Mouse (Mus musculus) frontal cortex, postnatal 25 days (tissue): ENCODE measurements around the gene Tmcc2.

Experiments used
- DNase-seq, 2 experiments: peaks; one replicate each; pipeline ENCODE4 v3.0.0; 2022; ENCODE audit warnings: low spot score in 2 of 2

Gene Tmcc2

DNA sequence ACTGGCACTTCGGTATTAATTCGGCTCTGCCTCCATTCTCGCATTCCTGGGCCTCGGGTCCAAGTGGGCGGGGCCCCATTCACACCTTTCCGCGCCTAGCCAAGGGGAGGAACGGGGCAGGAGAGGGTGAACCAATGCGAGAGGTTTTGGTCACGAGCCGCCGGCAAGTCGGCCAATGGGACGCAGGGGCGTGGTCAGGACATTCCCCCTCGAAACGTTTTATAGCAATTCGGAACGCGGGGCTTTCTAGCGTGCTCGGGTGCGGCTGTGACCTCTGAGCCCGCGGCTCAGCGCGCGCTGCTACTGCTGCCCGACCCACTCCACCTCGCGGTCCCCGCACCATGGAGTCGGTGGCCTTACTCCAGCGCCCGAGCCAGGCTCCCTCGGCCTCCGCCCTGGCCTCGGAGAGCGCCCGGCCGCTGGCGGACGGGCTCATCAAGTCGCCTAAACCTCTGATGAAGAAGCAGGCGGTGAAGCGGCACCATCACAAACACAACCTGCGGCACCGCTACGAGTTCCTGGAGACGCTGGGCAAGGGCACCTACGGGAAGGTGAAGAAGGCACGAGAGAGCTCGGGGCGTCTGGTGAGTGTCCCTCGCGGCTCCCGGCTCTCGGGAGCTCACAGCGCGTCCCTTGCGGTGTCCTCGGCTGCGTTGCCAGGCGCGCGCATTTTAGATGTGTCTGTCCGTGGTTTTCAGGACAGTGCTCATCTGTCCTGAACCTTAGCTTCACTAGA is 75.0 kb downstream of the Tmcc2 start, which contains the start of gene Nuak2:
Gene Nuak2, plus strand, starts transcription at position 238 of the 736 bp plus-strand sequence.
- peak; percentile 51 to 57 for DNase-seq

- no peak for DNase-seq
These were observed 78.4 kb downstream of the Tmcc2 start for GRCm38 (mm10) chr1:132312703-132313102.

GRCm38 (mm10) chr1:132312043-132312442 is 79.0 kb downstream of the Tmcc2 start:
- no peak for DNase-seq

GRCm38 (mm10) chr1:132311174-132311859 is 79.8 kb downstream of the Tmcc2 start:
- no peak for DNase-seq

DNA sequence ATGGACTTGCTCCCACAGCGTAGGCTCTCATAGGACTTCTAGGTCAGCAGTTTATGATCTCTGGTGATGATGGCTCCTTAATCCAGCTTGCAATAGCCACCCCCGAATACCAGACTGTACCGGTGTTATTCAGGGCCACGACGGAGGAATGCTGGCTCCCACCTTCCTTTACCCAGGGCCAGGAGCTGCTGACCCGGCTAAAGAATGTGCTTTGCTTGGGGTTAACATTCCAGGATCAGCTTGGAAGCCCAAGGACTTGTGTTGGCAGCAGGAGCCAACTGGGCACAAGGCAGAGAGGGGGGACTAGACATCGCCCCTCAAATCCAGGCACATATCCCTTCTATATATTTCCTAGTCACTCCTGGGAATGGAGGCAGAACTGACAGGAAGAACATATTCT is 80.3 kb downstream of the Tmcc2 start:
- DNase-seq: no peak

DNA sequence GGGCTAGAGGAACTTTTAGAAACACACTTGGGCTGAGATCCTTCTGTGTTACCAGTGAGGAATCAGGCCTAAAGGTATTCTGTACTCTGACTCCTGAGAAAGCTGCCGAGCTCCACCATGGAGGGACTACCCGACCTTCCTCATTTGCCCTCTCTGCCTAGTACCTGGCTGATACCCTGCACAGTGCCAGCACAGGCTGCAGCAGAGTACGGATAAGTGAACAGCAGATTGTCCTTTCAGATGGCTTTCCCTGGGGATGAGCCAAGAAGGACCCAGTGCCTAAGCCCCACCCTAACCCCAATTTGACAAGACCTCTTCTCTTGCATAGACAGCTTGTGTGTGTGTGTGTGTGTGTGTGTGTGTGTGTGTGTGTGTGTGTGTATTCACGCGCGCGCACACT is 82.4 kb downstream of the Tmcc2 start:
- no peak for DNase-seq

- no peak for DNase-seq
These were observed 83.1 kb downstream of the Tmcc2 start for GRCm38 (mm10) chr1:132307962-132308361.

- no peak for DNase-seq
These were observed 84.3 kb downstream of the Tmcc2 start for GRCm38 (mm10) chr1:132306808-132307207.
